Mouse (Mus musculus) hindbrain, embryonic 10.5 days (tissue): ENCODE data around the gene Thsd4. TPM values are rescaled to one million over a fixed set of nuclear protein-coding genes. Genes with fewer than 3 reads are reported as not detected.

Experiments
- DNase-seq: peaks from one replicate; pipeline ENCODE4 v3.0.0-alpha.2; 2017; ENCODE audit warnings: low spot score
- H3K27ac ChIP-seq: fragments of 300-500 bp; sonication (generic); 2 replicates; pipeline ENCODE4 v1.5.1; 2016; ENCODE audit warnings: mild to moderate bottlenecking, moderate library complexity
- H3K27me3 ChIP-seq: fragments of 300-500 bp; sonication (generic); 2 replicates; pipeline ENCODE4 v1.6.1; 2016; ENCODE audit warnings: mild to moderate bottlenecking; ENCODE audit not compliant: poor library complexity, insufficient read depth, severe bottlenecking
- H3K36me3 ChIP-seq: fragments of 300-500 bp; sonication (generic); 2 replicates; pipeline ENCODE4 v1.6.1; 2016; ENCODE audit warnings: mild to moderate bottlenecking, moderate library complexity
- H3K4me1 ChIP-seq: fragments of 300-500 bp; sonication (generic); replicated peaks from 2 replicates; pipeline ENCODE4 v1.6.1; 2016; ENCODE audit warnings: mild to moderate bottlenecking
- H3K4me3 ChIP-seq: fragments of 300-500 bp; sonication (generic); 2 replicates; pipeline ENCODE4 v1.5.1; 2016; ENCODE audit warnings: mild to moderate bottlenecking, moderate library complexity
- H3K9me3 ChIP-seq: fragments of 300-500 bp; sonication (generic); 2 replicates; pipeline ENCODE4 v1.6.1; 2016; ENCODE audit warnings: mild to moderate bottlenecking, moderate library complexity
- WGBS: fragments of 180-500 bp; shearing (Covaris S2); methylation state at CpG from one replicate; pipeline ENCODE4 v1.1.7; 2016; 5-methylcytosine and 5-hydroxymethylcytosine counted together
- polyA plus RNA-seq: library from polyadenylated mRNA; unstranded; fragments of >200 nt; fragmentation: Nextera tagmentation; extraction: Ambion mirVana; gene quantifications from 2 replicates; pipeline ENCODE4 v1.2.1, GENCODE M21; 2016

The Thsd4 gene
- polyA plus RNA-seq, 1 experiment from 2014 or later = 6.7 TPM

DNA sequence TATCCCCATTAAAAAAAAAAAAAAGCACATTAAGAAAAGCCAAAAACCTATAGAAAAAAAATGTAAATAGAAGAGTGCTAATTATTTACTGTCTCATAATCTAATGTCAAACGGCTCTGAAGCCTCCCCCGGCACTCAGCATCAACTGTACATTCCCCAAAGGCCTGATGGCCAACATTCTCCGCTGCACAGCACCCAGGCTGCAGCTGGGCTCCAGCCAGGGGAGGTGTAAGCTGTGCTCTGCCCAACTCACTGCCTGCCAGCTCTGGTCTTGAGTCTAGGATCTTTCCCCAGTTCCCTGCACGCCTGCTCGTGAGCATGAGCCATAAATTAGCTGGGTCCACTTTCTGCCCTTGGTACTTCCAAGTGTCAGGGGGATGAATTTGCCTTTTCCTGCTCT is 15.7 kb downstream of the Thsd4 start:
- no peaks in the 10 kb centered on the region for H3K36me3 ChIP-seq
- peaks cover 85% of the 10 kb centered on the region for H3K27me3 ChIP-seq
- H3K4me1 ChIP-seq = peaks cover 50% of the 10 kb centered on the region
- WGBS = 84% methylated on average over 5 of the region's 5 CpGs
- no peak overlapping the region for H3K27ac ChIP-seq
- no peak for DNase-seq
- no peak overlapping the region for H3K4me3 ChIP-seq
- no peaks in the 10 kb centered on the region for H3K9me3 ChIP-seq

DNA sequence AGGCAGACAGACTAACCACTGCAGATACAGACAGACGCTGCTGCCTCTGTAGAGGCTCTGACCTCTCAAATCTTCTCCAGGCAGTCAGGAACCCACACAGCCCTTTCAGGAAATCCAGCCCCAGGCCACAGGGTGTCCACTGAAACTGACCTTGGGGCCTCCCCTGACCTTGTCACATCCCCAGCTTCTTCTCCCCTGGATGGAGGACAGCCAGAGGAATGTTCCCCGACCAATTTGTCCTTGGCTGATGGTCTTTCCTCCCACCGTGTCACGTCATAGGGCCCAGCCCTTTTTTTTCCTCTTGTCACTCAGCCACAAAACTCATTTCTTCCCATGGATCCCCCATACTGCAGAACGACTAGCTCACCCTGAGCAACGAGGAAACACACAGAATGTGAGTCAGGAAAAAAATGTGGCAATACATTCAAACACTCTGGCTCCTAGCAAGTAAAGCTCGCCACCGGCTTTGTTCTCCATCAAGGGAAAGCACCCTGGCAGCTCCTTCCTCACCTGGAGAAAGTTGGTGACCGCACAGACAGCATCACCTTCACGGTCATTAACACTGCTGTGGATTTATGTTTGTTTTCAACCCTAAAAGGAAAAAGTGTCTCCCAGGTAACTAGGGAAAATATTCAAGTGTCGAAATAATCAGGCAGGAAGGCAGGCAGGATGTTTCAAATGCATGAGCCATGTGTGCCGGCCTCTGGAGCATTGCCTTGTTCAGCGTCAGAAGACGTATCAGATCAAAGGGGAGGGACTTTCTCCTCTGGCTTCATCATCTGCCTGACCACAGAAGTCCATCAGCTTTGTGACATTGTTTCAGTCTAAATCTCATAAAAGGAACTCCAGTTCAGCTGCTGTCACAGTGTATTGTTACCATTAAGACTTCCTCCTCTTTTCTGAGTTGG is 17.2 kb downstream of the Thsd4 start:
- Histone ChIP-seq H3K4me1 (peaks cover 35% of the 10 kb centered on the region), H3K4me3 (no peak overlapping the region), H3K27me3 (peaks cover 70% of the 10 kb centered on the region), H3K9me3 (no peaks in the 10 kb centered on the region), H3K36me3 (no peaks in the 10 kb centered on the region), H3K27ac (no peak overlapping the region)
- 62% methylated on average over 14 of the region's 14 CpGs for WGBS
- DNase-seq = no peak

GRCm38 (mm10) chr9:60502220-60502619 is 19.6 kb downstream of the Thsd4 start:
- no peaks in the 10 kb centered on the region for H3K9me3 ChIP-seq
- 78% methylated on average over 6 of the region's 6 CpGs for WGBS
- no peak overlapping the region for H3K4me3 ChIP-seq
- H3K4me1 ChIP-seq = peaks cover 32% of the 10 kb centered on the region
- peaks cover 47% of the 10 kb centered on the region for H3K27me3 ChIP-seq
- H3K27ac ChIP-seq = no peak overlapping the region
- H3K36me3 ChIP-seq = no peaks in the 10 kb centered on the region
- no peak for DNase-seq

DNA sequence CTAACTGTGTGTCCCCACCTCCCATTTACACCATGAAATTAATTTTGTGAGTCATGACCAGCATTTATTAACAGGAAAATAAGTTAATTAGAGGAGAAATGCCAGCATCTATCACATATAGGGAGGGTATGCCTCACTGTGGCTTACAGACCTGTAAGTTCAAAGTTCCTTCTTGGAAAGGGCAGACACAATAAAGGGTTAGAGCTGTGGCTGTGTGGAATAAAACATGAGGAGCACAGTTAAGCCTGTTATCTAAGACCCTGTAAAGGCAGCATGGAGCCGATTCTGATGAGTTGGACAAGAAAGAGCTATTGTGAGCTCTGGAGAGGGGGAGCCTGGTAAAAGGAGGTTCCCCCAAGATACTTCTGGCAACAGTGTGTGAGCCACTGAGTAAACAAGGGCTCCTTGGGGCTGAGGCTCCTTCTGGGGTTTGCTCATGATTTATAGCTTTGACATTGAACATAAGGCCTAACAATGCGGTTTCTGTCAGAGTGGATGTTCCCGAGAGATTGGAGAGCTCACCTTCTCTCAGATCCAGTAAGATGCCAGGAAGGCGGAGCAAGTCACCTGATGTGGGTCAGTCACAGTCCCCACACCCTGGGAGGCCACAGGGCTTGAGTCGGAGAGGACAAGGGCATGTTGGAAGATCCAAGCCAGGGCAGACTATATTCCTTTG is 20.2 kb downstream of the Thsd4 start:
- H3K27me3 ChIP-seq = peaks cover 42% of the 10 kb centered on the region
- 81% methylated on average over 5 of the region's 5 CpGs for WGBS
- H3K9me3 ChIP-seq = no peaks in the 10 kb centered on the region
- no peak overlapping the region for H3K4me3 ChIP-seq
- H3K27ac ChIP-seq = no peak overlapping the region
- DNase-seq = no peak
- no peaks in the 10 kb centered on the region for H3K36me3 ChIP-seq
- peaks cover 28% of the 10 kb centered on the region for H3K4me1 ChIP-seq

DNA sequence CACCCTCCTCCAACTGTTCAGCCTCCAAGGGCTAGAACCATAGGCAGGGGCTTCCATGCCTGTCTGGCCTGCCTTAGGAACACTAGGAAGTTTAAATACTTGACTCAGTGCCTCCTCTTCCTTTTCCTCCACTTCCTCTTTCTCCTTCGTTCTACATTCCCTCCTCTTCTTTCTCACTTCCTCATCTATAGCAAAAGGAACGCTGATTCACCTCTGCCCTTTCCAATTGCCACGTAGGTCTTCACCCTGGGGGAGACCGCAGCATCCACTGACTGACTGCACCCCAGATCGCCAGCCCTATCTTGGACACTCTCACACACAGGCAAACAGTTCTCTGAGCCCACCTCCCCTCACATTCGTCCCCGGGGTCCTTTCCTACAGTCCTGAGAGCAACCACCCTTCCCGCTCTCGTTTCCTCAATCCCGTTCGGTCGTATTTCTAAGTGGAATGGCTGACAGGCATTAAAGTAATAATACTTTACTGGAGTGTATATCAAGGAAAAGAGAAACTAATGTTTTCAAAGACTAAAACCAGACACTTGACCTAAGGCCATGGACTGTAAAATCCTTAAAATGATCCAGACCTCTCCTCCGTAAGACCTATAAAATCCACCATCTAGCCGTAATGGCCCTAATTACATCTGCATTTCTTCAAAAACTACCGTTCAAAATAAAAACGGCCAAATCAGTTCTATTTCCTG is 29.4 kb downstream of the Thsd4 start:
- Histone ChIP-seq H3K4me3 (no peak overlapping the region), H3K36me3 (no peaks in the 10 kb centered on the region), H3K27me3 (peaks cover 13% of the 10 kb centered on the region; the same call in 1 of the 2 replicates), H3K27ac (no peak overlapping the region), H3K9me3 (no peaks in the 10 kb centered on the region), H3K4me1 (no peaks in the 10 kb centered on the region)
- no peak for DNase-seq
- 89% methylated on average over 16 of the region's 16 CpGs for WGBS

DNA sequence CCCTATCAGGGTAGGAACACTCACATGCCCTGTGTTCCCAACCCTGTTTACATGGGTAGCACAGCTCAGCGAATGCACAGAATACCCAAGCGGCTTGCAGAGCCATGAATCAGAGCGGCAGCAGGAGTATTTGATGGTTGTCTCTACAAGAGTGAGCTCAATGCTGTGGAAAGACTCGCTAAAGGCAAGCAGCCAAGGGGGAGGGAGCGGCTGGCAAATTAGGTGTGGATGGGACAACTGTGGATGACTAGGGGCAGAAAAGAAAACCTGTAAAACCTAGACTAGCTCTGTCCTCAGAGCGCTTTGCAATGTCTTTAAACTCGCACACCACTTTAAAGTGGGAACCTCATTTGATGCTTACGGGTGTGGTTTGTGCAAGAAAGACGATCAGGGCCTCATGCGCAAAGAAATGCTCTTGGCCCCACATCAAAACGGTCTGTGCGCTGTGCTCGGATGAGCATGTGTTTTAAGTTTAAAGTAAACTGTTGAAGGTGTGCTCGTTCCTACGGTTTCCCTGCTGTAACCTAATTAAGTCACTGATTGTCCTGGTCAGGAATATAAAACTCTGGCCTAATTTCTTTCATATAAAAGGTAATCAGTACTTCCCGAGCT is 30.3 kb downstream of the Thsd4 start:
- Histone ChIP-seq H3K27ac (no peak overlapping the region), H3K4me1 (no peaks in the 10 kb centered on the region), H3K9me3 (no peaks in the 10 kb centered on the region), H3K4me3 (no peak overlapping the region), H3K27me3 (peaks cover 13% of the 10 kb centered on the region; the same call in 1 of the 2 replicates), H3K36me3 (no peaks in the 10 kb centered on the region)
- WGBS = 90% methylated on average over 16 of the region's 16 CpGs
- DNase-seq = no peak

- Histone ChIP-seq H3K36me3 (no peaks in the 10 kb centered on the region), H3K4me1 (no peaks in the 10 kb centered on the region), H3K27me3 (peaks cover 13% of the 10 kb centered on the region; the same call in 1 of the 2 replicates), H3K4me3 (no peak overlapping the region), H3K9me3 (no peaks in the 10 kb centered on the region), H3K27ac (no peak overlapping the region)
- 89% methylated on average over 8 of the region's 8 CpGs for WGBS
- DNase-seq = no peak
Measured at GRCm38 (mm10) chr9:60491079-60491478, 30.8 kb downstream of the Thsd4 start.

- no peaks in the 10 kb centered on the region for H3K36me3 ChIP-seq
- WGBS = 79% methylated on average over 4 of the region's 4 CpGs
- DNase-seq = no peak
- no peaks in the 10 kb centered on the region for H3K9me3 ChIP-seq
- no peak overlapping the region for H3K27ac ChIP-seq
- H3K27me3 ChIP-seq = peaks cover 13% of the 10 kb centered on the region; the same call in 1 of the 2 replicates
- H3K4me3 ChIP-seq = no peak overlapping the region
- no peaks in the 10 kb centered on the region for H3K4me1 ChIP-seq
Measured at GRCm38 (mm10) chr9:60488816-60489215, 33.0 kb downstream of the Thsd4 start.

DNA sequence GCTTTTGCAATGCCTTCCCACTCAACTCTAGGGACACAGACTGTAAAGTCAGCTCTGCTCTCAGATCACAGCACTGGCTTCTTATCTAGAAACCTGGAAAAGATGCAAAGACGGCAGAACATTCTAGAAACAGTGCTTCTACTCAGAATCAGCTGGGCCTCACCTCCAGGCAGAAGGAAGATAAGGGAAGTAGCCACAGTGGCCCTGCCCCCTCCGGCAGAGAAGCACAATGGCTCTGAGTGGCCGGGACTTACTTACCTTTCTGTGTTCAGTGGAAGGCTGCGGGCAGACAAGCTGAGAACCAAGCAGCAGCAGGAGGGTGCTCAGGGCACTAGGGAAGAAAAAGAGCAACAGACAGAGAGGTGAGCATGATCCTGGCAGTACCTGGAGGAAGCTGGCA is 39.7 kb downstream of the Thsd4 start:
- no peak for DNase-seq
- Histone ChIP-seq H3K4me1 (no peaks in the 10 kb centered on the region), H3K27ac (no peak overlapping the region), H3K27me3 (no peaks in the 10 kb centered on the region), H3K36me3 (no peaks in the 10 kb centered on the region), H3K9me3 (no peaks in the 10 kb centered on the region), H3K4me3 (no peak overlapping the region)
- WGBS = 82% methylated on average over 4 of the region's 4 CpGs

- H3K4me3 ChIP-seq = no peak overlapping the region
- H3K27me3 ChIP-seq = no peaks in the 10 kb centered on the region
- H3K27ac ChIP-seq = no peak overlapping the region
- 79% methylated on average over 3 of the region's 3 CpGs for WGBS
- no peaks in the 10 kb centered on the region for H3K36me3 ChIP-seq
- no peaks in the 10 kb centered on the region for H3K4me1 ChIP-seq
- no peaks in the 10 kb centered on the region for H3K9me3 ChIP-seq
- DNase-seq = no peak
Measured at GRCm38 (mm10) chr9:60480052-60480451, 41.8 kb downstream of the Thsd4 start.

GRCm38 (mm10) chr9:60478806-60479205 is 43.0 kb downstream of the Thsd4 start:
- Histone ChIP-seq H3K9me3 (no peaks in the 10 kb centered on the region), H3K36me3 (no peaks in the 10 kb centered on the region), H3K4me3 (no peak overlapping the region), H3K27ac (no peak overlapping the region), H3K27me3 (no peaks in the 10 kb centered on the region), H3K4me1 (no peaks in the 10 kb centered on the region)
- DNase-seq = no peak
- 83% methylated on average over 6 of the region's 6 CpGs for WGBS

GRCm38 (mm10) chr9:60477991-60478750 is 43.7 kb downstream of the Thsd4 start:
- no peak overlapping the region for H3K27ac ChIP-seq
- no peak for DNase-seq
- H3K4me3 ChIP-seq = no peak overlapping the region
- H3K9me3 ChIP-seq = no peaks in the 10 kb centered on the region
- H3K36me3 ChIP-seq = no peaks in the 10 kb centered on the region
- no peaks in the 10 kb centered on the region for H3K27me3 ChIP-seq
- H3K4me1 ChIP-seq = no peaks in the 10 kb centered on the region
- 71% methylated on average over 14 of the region's 14 CpGs for WGBS
